Mouse (Mus musculus) right cerebral cortex, postnatal 25 days (tissue): ENCODE measurements around the gene Gstt2.
"Not testable (repeated sequence)": the region's sequence is repeated elsewhere in the genome, so short reads cannot be mapped to it uniquely, and the experiment has no call there.

Source experiments
- DNase-seq: peaks from one replicate; pipeline ENCODE4 v3.0.0; 2022

Gene Gstt2

DNA sequence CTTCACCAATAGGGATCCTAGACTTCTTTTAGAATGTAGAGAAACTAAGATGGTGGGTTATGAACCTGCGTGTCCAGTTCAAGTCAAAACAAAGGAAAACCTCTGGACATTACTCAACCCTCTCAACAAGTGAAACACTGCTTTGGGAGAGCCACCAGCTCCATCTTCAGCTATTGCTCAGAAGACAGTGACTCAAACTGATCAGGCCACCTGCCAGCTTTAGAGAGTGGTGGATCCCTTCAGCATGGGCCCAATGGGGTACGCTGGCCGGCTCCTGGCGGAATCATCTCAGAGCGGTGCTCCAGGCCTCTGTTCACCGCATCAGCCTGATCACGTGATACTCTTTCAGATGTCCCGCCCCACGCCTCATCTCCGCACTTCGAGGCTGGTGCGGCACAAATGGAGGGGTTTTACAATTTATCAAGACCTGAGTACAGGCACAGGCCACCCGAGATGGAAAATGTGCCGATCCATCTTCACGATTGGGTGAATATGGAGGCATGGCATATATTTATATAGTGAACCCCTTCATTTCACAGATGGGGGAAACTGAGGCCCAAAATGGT is 18.3 kb upstream of the Gstt2 start:
- DNase-seq: no peak

DNA sequence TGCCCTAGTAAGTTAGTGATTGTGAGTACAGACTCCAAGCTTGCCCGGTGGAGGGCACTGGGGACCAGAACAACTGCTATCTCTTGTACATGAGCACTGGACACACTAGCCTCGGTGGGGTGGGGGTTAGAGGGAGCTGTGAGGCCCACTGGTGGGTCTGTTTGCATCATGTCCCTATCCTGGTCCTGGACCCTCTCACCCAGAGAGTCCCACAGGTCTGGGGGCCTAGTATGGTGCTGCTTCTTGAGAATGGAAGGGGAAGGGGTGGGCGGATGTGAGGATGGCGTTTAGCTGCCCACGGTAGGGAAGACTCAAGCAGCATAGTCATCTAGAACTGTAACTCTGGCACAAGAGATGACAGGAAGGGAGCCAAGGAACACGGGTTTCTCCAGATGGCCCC is 17.6 kb upstream of the Gstt2 start:
- no peak for DNase-seq

DNA sequence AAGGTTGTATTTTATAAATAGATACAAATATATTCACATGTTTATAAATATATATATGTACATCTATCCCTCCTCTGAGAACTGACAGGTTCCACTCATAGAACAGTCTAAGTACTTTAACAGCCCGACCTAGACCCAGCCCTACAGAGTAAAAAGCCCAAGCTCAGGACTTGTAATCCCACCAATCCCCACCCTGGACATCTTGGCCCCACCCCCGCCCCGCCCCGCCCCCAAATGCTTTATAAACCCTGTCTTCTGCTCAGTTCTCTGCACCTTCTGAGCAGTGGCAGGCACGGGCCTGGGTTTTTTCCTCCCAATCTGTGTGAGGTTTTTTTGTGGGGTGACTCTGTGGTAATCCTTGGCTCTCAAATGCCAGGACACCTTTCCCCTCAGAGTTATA is 16.9 kb upstream of the Gstt2 start:
- no peak for DNase-seq

DNA sequence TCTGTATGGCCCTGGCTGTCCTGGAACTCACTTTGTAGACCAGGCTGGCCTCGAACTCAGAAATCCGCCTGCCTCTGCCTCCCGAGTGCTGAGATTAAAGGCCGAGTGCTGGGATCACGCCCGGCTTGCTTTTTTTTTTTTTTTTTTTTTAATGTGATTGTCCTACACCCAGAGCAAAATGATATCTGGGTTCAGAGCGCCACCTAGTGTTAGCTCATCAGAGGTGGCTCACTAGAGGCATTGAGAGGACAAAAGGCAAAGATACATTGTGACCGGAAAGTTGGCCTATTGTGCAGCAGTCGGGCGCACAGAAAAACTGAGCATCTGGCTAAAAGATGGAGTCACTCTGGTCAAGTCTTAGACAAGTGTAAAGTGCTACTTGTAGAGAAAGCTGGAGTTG is 16.2 kb upstream of the Gstt2 start:
- peak; percentile 73 for DNase-seq

DNA sequence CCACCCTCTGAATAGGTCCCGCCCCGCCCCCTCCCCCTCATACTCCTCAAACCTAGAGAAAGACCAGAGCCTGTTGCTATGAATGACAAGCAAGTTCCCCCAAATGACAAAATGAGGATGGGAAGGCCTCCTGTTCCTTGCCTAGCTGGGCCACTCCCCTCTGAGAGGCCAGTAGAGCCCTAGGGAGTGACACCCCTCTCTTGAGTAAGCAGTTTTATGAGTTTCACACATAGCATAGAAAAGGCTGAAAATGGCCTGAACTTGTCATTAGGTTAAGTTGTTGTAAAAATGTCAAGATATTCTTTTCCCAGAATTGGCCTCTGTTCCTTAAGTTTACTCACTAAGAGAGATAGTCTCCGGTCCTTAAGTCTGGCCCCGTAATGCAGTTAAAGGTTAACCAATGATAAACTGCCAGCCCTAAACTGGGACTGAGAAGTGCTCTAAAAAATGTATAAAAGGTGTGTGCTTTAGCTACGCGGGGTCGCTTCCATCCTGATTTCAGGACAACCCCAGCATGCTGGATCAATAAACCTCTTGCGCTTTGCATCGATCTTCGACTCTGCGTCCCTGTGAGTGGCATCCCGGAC is 15.4 kb upstream of the Gstt2 start:
- DNase-seq: no peak

DNA sequence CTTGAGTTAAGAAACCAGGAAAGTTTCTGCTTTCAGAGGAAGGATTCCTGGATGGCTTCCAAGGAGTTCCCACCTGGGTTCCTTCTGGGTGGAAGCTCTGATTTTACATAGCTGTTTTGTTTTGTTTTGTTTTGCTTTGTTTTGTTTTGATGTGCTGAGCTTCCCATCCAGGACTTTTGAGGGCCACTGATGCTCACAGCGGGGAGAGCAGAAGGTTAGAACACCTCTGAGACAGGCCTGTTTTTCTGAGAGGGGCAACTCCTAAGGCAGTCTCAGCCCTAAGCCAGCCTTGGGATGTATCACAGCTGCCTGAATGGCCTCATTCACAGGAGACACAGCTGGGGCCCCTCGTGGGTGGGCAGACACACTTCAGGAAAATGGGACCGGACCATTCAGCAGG is 14.5 kb upstream of the Gstt2 start:
- DNase-seq: no peak

DNA sequence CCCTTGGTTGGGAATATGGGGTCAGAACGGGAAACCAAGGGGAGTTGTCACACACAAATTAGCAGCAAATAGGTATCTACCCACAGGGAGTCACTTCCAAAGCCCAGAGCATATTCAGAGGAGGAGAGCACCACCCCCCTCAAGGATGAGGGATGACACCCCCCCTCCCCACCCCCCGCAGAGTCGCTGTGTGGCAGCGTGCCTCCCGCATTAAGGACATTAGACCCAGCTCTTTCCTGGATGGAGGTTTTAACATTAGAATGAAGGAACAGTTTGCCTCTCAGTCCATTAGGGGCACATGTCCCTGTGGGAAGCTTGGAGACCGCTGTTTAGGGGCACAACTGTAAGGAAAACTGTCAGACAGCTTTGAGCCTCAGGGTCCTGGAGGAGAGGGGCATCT is 13.9 kb upstream of the Gstt2 start:
- no peak for DNase-seq

DNA sequence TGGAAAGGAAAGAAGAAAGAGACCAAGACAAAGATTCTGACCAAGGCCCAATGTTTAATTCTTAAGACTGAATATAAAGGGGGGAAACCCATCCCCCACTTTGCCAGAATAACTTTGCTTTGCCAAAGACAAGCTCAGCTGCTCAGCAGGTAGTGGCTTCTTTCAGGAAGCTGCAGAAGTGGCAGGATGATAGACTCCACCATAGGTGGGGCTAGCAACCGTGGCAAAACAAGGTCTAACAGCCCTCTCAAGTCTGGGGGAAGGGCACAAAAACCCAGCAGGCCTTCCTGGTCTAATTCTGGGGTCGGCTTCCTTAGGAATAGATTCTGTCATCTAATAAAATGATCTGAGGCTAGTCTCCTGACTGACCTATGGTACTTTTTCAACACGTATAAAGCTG is 11.2 kb upstream of the Gstt2 start:
- DNase-seq: no peak

DNA sequence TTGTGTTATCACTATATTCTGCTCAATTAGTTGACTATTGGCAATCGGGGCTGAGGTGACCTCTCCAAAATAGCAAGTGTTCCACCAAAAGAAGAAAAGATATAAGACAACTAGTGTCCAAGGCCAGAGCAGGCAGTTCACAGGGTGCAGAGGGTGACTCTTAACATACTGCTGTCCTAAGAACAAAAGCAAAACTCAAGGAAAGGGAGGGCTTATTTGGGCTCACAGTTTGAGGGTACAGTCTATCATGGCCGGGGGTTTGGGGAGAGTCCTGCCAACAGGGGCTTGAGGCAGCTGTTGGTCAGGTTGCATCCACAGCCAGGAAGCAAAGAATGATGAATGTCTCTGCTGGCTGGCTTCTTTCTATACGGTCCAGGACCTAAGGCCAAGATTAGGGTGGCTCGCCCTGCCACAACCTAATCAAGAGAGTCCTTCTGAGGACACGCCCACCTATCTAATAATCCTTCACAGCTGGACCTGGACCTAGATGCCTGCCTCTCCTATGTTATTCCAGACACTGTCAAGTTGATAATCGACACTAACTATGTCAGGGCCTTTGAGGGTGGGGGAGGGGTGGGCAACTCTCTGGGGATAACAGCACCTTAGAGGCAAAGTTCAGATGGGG is 8.2 kb upstream of the Gstt2 start:
- no peak for DNase-seq

DNA sequence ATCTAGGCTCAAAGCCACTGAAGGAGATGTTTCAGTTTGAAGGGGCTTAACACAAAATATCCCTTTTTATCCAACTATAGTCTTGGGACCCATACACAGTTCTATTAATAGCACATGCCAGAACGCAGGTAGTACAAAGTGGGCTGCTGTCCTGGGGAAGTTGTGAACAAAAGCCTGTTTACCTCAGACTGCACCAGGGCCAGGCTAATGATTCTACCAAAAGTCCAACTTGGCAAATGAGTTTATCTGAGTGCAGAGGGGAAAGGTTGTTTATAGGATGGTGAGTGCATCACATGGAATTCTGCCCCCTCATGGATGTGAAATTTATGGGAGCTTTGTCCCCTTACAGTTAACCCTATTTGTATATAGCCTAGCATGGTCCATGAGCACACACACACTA is 7.6 kb upstream of the Gstt2 start:
- DNase-seq: no peak

DNA sequence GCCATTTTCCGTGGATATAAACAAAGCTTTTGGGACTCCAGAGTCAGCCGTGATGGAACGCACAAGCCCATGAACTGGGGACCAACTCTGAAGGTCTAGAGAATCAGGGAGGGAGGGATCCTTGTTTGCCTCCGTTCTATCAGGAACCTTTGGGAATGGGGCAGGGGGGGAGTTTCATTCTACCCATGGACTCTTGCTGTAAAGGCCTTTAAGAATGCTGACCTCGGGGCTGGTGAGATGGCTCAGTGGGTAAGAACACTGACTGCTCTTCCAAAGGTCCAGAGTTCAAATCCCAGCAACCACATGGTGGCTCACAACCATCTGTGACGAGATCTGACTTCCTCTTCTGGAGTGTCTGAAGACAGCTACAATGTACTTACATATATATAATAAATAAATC is 6.7 kb upstream of the Gstt2 start:
- not testable (repeated sequence) for DNase-seq

DNA sequence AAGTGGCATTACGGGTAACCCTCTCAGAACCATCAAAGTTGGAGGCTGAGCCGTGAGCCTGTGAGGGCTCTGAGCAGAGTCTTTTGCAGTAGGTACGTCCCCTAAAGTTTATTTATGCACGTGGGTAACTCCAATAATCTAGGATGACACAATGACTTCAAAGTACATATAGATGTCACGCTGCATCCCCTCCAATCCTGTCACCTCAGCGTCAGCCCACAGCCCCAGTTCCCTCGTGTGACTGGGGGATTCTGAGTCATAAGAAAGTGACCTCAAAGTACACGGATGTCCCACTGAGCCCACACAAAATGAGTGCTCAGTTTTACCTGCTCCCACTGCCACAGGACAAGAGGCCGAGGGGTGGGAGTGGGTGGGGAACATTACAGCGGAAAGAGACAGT is 1.9 kb upstream of the Gstt2 start:
- DNase-seq: no peak

DNA sequence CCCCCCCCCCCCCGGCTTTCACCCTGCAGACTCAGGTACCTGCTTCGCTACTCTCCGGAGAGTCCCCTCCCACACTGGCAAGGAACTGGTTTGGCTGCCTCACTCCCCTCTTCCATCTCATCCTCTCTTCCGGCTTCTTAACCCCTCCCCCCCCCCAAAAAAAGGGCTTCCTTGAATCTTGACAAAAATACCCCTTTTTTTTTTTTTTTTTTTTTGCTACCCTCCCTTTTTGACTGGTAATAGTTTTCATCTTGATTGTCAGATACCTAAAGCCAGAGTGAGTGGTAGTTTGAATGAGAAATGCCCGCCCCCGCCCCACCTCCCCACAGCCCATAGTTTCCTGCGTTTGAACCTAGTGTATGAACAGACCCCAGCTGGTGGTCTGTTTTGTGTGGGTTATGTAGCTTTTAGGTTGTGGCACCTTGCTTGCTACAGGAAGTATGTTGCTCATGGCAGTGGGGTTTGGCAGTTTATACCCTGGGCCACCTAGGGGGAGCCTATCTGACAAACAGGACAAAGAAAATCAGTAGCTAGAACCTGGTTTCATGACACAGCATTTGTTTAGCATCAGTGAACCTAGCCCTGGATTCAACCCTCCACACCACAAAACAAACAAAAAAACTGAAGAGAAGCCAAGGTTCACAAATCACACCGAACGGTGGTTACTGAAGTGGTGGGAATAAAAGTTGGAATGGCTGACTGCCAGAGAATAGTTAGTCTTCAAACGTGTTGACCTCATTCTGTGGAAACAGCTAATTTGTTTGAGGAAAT is 1.3 kb downstream of the Gstt2 start:
- no peak for DNase-seq

DNA sequence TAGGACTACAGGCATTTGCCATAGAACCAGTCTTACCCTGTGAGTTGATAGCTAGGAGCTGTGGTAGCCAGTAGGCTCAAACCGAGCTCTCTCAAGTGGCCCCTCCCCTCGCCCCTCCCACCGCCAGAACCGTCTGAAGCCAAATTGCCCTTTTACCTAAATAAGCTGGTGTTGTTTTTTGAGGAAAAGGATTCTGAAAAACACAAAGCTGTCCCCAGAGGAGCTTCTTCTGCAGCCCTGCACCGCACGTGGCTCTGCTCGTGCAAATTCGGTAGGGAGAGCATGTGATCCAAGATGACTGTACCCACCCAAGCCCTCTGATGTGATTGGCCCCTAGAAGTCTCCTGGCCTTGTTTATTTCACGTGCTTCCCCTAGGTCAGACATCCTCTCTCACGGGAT is 1.9 kb downstream of the Gstt2 start:
- no peak for DNase-seq

DNA sequence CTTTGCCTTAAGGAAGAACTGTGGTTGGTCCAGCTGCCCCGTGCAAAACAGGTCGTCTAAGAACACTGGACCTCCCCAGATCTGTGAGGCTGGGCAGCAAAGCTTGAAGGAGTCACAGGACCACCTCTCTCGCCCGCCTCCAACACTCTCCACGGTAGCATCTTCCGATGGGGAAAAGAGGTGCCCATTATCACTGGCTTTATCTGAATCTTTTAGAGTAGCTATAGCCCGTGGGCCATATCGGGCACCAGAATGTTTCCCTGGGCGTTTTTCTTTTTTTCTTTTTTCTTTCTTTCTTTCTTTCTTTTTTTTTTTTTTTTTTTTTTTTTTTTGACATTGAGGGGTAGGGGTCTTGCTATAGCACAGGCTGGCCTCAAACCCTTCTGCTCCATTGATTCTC is 2.5 kb downstream of the Gstt2 start:
- DNase-seq: no peak

DNA sequence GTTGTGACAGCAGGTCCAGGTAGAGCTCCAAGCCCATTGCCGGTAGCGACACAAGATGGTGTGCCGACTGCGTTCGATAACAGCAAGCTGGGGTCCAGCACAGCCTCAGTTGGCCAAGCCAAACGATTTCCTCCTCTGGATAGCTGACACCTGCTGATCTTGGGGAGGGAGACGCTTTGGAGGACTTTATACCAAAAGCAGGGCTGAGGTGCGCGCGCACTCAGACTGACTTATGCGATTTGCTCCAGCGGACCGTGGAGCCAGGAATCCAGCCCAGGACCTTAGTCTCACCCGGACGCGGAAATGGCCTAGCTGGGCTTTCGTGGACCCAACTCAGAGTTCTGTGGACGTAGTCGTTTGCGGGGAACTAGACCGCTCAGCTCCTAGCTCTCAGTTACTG is 3.0 kb downstream of the Gstt2 start:
- DNase-seq: no peak

DNA sequence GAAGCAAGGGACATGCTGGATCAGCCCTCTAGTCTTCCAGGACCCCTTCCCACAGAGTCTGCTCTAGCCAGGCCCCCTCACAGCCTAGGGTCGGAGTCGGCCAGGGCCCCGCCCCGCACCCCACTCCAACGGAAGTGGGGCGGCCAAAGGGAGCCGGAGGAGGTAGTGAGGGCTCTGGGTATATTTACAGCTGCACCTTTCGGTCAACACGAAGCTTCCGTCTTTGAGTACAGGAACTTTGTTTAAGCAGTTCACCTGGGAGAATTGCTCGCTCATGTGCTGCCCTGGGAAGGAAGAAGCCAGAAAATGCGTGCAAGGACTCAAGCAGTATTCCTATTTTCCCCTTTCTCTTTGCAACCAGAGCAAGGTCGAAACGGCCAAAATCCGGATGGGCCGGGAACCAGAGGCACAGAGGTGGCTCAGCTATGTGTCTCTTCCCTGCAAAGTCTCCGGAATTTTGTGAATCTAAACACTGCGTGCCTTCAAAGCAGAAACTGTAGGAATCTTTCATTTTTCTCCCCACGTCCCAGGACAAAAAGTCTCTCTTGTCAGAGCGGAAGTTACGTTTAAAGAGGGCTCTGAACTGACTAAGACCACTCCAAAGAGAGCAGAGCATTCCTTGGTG is 3.7 kb downstream of the Gstt2 start:
- no peak for DNase-seq

DNA sequence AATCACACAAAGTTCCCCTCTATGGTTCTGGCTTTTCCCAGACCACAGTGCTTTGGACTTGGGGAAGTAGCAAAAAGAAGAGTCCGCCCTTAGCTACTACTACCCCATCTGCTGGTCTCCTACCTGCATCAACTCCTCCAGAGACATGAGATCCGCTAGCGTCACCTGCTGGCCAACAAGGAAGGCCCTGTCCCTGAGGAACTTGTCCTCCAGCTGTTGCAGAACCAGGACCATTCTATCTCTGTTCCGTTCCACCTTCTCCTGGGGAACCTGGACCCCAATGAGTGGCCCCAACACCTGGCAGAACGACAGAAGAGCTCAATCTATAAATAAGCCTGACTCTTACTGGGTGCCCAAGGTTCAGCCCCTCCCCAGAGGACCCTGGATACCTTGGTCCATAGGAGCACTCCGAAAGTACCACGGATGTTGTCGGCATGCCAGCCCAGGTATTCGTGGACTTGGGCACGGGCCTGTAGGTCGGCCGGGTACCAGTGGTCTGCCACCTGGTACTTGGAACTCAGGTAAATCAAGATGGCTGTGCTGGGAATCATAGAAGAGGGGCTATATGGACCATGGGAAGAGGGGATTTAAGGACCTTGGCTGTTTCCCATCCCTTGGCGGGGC is 4.8 kb downstream of the Gstt2 start:
- no peak for DNase-seq

DNA sequence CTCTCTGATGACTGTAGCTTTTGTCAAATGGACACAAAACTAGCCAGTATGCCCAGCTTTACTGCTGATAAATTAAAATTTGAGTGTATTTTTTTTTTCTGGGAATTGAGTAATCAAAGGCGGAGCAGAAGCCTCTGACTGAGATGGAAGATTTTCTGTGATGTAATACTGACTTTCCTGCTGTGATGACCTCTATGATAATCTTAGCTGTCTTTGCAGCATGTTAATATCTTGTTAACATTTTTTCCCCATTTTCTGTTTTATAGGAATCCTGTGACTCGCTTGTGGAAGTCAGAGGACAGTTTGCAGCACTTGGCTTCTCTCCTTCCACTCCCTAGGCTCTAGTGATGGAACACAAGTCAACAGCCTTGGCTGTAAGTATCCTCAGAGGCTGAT is 7.0 kb downstream of the Gstt2 start:
- DNase-seq: no peak

DNA sequence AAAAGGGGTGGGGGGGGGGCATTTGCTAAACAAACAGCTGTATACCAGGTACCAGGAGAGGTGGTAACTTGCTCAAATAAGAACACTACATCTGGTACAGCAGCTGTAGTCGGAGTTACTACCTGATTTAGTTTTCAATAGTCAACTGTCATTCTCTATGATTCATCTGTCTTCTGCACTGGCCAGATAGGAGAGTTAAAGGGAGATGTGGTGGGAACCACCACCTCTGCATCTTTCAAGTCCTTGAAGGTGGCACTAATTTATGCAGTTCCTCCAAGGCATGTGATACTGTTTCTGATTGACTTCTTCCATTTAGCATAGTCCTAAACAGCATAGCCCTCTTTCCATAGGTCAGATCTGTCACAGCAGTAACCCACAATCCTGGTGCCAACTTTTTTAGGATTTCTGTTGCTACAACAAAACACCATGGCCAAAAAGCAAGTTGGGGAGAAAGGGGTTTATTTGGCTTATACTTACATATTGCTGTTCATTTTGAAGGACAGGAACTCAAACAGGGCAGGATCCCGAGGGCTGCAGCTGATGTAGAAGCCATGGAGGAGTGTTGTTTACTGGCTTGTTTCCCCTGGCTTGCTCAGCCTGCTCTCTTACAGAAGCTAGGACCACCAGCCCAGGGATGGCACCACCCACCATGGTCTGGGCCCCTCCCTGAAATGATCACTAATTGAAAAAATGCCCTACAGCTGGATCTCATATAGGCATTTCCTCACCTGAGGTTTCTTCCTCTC is 7.5 kb downstream of the Gstt2 start:
- no peak for DNase-seq

DNA sequence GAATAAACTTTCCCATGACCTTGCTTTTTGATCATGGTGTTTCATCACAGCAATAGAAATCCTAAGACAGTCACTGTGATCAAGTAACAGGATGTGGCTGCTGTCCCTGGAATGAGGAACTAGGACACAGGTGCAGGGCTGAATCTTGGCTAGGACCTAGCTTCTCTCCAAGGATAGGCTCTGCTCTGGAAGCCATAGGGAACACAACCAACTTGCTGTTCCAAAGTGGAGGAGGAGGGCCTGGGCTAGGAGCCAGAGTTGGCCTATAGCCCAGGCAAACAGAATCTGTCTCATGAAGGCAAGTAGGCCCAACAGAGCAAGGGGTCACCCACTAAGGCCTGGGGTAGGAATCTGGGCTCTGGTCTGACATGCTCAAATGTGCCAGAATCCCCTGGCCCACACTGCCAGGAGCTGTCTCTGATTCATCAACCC is 8.7 kb downstream of the Gstt2 start:
- no peak for DNase-seq

DNA sequence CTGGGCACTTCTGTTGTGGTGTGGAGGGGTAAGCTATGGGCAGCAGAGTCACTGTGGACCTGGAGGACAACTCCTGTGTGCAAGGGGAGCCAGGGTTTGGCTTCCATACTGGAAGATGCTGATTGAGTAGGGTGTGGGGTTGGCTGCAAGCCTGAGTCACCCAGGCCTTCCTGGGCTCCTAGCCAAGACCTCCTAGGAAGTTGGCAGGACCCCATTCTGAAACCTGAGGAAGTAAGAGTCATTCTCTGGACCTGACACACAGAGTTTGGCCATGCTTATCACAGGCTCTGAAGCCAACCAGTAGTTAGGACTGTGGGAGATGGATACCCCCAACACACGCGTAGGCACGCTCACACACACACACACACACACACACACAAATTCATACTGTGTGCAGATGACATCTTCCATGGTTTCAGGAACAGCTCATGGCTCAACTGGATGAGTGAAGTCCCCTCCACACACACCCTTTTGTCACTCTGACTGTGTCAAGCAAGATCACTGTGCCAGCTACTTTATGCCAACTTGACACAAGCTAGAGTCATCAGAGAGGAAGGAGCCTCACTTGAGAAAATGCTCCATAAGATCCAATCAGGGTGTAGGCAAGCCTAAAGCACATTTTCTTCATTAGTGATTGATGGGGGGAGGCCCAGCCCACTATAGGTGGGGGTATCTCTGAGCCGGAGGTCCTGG is 9.4 kb downstream of the Gstt2 start:
- no peak for DNase-seq
